ENCODE assay signal across 17 mouse cellular contexts in genomic region chr6:6690188-6690587, GRCm38 (mm10).
"Had no signal": no experiment of that assay in that cellular context is flagged by ENCODE, and none has a peak within 500 bp of the region (broad histone marks: within the 10 kb centered on the region; RNA-seq: fewer than 3 reads in every experiment).

No protein-coding gene starts in this region.

- ATAC-seq: midbrain, embryonic 16.5 days had no signal

- H3K4me3 ChIP-seq: midbrain, embryonic 10.5 days; midbrain, embryonic 12.5 days; myocyte; neural tube, embryonic 13.5 days; neural tube, embryonic 15.5 days had no signal

- DNase-seq: lung, adult 18-20 months; lung, postnatal 10 days; lung, postnatal 4 days; retina, postnatal 1 day; right cerebral cortex, adult 18-20 months; right cerebral cortex, postnatal 25 days; right cerebral cortex, postnatal 4 days; spleen, adult 18-20 months; thymus, adult 18-20 months; thymus, postnatal 14 days; thymus, postnatal 36 days had no signal

- H3K4me2 ChIP-seq: midbrain, embryonic 12.5 days; neural tube, embryonic 13.5 days; neural tube, embryonic 15.5 days had no signal

- H3K27ac ChIP-seq: midbrain, embryonic 10.5 days; midbrain, embryonic 12.5 days; neural tube, embryonic 13.5 days; neural tube, embryonic 15.5 days had no signal

- H3K36me3 ChIP-seq: midbrain, embryonic 10.5 days; midbrain, embryonic 12.5 days; neural tube, embryonic 13.5 days; neural tube, embryonic 15.5 days had no signal

- H3K9ac ChIP-seq: midbrain, embryonic 12.5 days; neural tube, embryonic 13.5 days; neural tube, embryonic 15.5 days had no signal

- H3K9me3 ChIP-seq: midbrain, embryonic 10.5 days; midbrain, embryonic 12.5 days; neural tube, embryonic 13.5 days; neural tube, embryonic 15.5 days had no signal

- H3K4me1 ChIP-seq: midbrain, embryonic 10.5 days; neural tube, embryonic 13.5 days; neural tube, embryonic 15.5 days had no signal

- H3K27me3 ChIP-seq: midbrain, embryonic 12.5 days; neural tube, embryonic 13.5 days; neural tube, embryonic 15.5 days had no signal
